Mouse (Mus musculus) liver, embryonic 16.5 days (tissue): ENCODE measurements around the gene Alcam. TPM values are rescaled to one million over a fixed set of nuclear protein-coding genes. Genes with fewer than 3 reads are reported as not detected.

Experiments
- ATAC-seq: fragments of 200-750 bp; cut with Nextera tagmentation; 2 replicates; pipeline ENCODE4 v1.8.0; 2017; ENCODE audit warnings: low read depth, mild to moderate bottlenecking, moderate number of reproducible peaks, moderate library complexity
- H3K27ac ChIP-seq: fragments of 300-500 bp; sonication (generic); 2 replicates; pipeline ENCODE4 v1.5.1; 2014; ENCODE audit warnings: mild to moderate bottlenecking, low read length
- H3K27me3 ChIP-seq: fragments of 300-500 bp; sonication (generic); 2 replicates; pipeline ENCODE4 v1.6.1; 2014; ENCODE audit warnings: low read depth, low read length, mixed read lengths; ENCODE audit not compliant: control insufficient read depth, insufficient read depth
- H3K36me3 ChIP-seq: fragments of 300-500 bp; sonication (generic); 2 replicates; pipeline ENCODE4 v1.6.1; 2014; ENCODE audit warnings: mild to moderate bottlenecking; ENCODE audit not compliant: control insufficient read depth, insufficient read depth
- H3K4me1 ChIP-seq: fragments of 300-500 bp; sonication (generic); 2 replicates; pipeline ENCODE4 v1.6.1; 2014; ENCODE audit warnings: low read depth, low read length, mixed read lengths; ENCODE audit not compliant: control insufficient read depth
- H3K4me2 ChIP-seq: fragments of 300-500 bp; sonication (generic); 2 replicates; pipeline ENCODE4 v1.6.1; 2014; ENCODE audit warnings: low read depth, low read length, mixed read lengths
- H3K4me3 ChIP-seq: fragments of 300-500 bp; sonication (generic); 2 replicates; pipeline ENCODE4 v1.5.1; 2014; ENCODE audit warnings: low read depth, mild to moderate bottlenecking, low read length
- H3K9ac ChIP-seq: fragments of 300-500 bp; sonication (generic); 2 replicates; pipeline ENCODE4 v1.6.1; 2014; ENCODE audit warnings: low read depth, low read length
- H3K9me3 ChIP-seq: fragments of 300-500 bp; sonication (generic); replicated peaks from 2 replicates; pipeline ENCODE4 v1.6.1; 2016; ENCODE audit warnings: low read length; ENCODE audit not compliant: control insufficient read depth
- WGBS: fragments of 180-500 bp; shearing (Covaris S2); extraction: QIAGEN DNeasy Blood & Tissue Kit; methylation state at CpG from one replicate; pipeline ENCODE4 v1.1.7; 2014; ENCODE audit not compliant: insufficient replicate concordance; 5-methylcytosine and 5-hydroxymethylcytosine counted together
- polyA plus RNA-seq: library from polyadenylated mRNA; unstranded; fragments of >200 nt; fragmentation: Nextera tagmentation; extraction: Ambion mirVana; gene quantifications from 2 replicates; pipeline ENCODE4 v1.2.1, GENCODE M21; 2015

Gene Alcam
- polyA plus RNA-seq, 1 experiment from 2014 or later, result 9.8 TPM

DNA sequence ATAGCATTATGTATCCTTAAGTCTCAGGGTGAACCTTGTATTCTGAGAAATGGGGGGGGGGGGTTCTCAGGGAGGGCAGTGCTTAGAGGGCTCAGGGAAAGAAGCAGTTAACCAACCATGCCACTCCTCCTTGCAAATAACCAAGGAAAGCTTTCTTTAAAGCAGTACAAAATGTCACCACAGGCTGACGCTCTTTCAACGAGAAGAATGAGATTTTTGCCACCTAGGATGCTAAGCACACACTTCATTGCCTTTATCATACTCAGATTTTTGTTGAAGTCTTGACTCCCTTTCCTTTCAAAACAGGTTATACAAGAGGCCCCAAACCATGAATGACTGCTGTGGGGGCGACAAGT lies 4.0 kb downstream of the Alcam start:
- H3K9ac ChIP-seq, result no peak overlapping the region
- no peaks in the 10 kb centered on the region for H3K36me3 ChIP-seq
- H3K27ac ChIP-seq, result no peak overlapping the region
- no peaks in the 10 kb centered on the region for H3K9me3 ChIP-seq
- no peaks in the 10 kb centered on the region for H3K4me1 ChIP-seq
- peaks cover 25% of the 10 kb centered on the region for H3K27me3 ChIP-seq
- 14% methylated on average over 3 of the region's 3 CpGs for WGBS
- H3K4me2 ChIP-seq, result peak overlapping the region; percentile 27
- ATAC-seq, result no peak
- peak overlapping the region; percentile 60 for H3K4me3 ChIP-seq

DNA sequence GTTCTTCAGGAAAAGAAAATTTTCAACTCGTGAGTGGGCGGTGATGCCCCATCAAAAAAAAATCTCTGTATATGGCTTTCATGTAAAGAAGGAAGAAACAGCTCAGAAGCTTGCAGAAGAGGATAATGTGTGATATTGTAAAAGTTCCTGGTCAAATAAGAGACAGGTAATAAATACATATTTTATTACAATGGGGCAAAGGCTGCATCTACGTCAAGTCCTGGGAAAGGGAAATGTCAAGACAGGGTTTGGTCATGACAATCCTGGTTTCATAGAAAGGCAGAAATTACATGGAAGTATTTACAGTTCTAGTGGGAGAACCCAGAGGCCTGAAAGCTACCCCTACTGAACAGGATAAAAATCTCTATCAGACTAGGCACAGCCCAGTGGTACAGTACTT lies 7.9 kb downstream of the Alcam start:
- Histone ChIP-seq H3K4me1 (no peaks in the 10 kb centered on the region), H3K9ac (no peak overlapping the region), H3K4me2 (no peak overlapping the region), H3K27ac (no peak overlapping the region), H3K27me3 (peaks cover 2% of the 10 kb centered on the region; the same call in 1 of the 2 replicates), H3K4me3 (no peak overlapping the region), H3K9me3 (no peaks in the 10 kb centered on the region), H3K36me3 (no peaks in the 10 kb centered on the region)
- ATAC-seq, result no peak
- 70% methylated on average over 3 of the region's 3 CpGs for WGBS

DNA sequence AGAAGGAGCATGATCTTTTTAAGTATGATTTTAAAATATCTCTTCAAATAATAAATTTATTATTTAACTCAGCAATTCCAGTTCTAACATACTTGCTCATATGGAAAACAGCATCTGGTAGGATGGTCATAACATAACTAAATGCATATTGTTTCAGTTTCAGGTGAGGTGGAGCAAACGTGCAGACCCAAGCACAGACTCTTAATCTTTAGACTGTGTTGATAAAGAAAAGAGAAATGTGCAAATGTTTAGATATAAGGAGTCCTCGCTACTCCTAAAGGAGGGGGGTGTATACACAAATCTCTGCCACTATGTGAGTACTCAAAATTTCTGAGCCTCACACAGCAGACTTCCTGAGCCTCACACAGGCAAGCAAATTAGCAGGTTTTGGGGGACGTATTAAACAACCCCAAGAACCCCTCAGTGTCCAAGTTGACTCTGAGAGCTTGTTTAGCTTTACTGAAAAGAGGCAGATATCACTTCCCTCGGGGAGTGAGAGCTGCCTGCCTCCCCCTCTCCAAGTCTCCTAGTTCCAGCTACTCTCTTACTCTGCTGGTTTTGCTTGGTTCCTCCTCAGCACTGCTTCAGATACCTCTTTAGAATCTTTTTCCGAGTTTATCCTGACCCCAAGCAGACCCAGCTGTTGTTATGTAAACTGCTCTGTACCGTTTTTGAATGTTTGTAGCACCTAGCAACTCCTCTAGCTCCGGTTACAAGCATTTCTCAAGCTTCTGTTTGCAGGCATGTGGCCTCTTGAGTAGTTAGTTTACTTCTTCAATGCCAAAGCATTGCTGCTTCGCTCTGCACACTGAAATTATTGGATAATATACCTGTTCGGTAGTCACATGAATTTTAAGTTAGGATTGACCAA lies 10.0 kb downstream of the Alcam start:
- H3K4me3 ChIP-seq, result no peak overlapping the region
- WGBS, result 32% methylated on average over 9 of the region's 9 CpGs
- no peaks in the 10 kb centered on the region for H3K9me3 ChIP-seq
- no peak for ATAC-seq
- H3K9ac ChIP-seq, result no peak overlapping the region
- H3K27me3 ChIP-seq, result no peaks in the 10 kb centered on the region
- no peaks in the 10 kb centered on the region for H3K4me1 ChIP-seq
- no peak overlapping the region for H3K27ac ChIP-seq
- no peak overlapping the region for H3K4me2 ChIP-seq
- H3K36me3 ChIP-seq, result no peaks in the 10 kb centered on the region

DNA sequence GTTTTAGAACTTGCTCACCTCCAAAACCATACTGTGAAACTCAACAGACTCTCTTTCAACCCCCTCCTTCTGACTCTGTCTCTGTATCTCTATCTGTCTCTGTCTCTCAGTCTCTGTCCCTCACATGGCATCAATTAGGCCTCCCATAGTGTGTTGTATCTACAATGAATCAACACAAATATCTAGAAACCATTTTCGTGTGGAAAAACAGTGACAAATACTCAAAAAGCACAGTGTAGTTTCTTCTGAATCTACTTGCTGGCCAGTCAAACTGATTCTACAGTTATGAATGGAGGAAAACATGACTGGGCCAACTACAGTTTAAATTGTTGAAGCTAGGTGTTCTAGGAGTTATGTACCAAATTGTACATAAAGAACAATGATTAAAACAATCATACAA lies 10.8 kb downstream of the Alcam start:
- Histone ChIP-seq H3K4me3 (no peak overlapping the region), H3K27me3 (no peaks in the 10 kb centered on the region), H3K36me3 (no peaks in the 10 kb centered on the region), H3K4me1 (no peaks in the 10 kb centered on the region), H3K27ac (no peak overlapping the region), H3K9ac (no peak overlapping the region), H3K4me2 (no peak overlapping the region), H3K9me3 (no peaks in the 10 kb centered on the region)
- WGBS, result 36% methylated on average over 1 of the region's 1 CpGs
- no peak for ATAC-seq

DNA sequence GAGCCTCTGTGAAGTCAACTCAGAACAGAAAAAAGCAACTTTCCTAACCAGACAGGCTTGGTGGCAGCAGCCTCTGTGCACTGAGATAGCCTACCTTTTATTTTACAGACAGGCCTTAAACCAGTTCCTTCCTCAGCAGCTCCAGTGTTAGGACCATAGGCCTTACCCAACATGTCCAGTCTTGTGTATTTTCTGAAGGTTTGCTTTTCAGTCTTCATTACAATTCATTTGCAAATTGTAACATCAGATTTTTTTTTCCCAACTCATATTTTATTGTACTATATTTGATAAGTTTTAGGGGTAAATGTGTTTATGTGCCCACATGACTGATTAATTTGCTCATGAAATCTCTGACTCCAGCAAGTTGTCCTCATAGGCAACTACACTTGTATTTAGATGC lies 14.3 kb downstream of the Alcam start:
- ATAC-seq, result no peak
- H3K27ac ChIP-seq, result no peak overlapping the region
- no peaks in the 10 kb centered on the region for H3K36me3 ChIP-seq
- no peaks in the 10 kb centered on the region for H3K9me3 ChIP-seq
- no peaks in the 10 kb centered on the region for H3K4me1 ChIP-seq
- no peak overlapping the region for H3K4me3 ChIP-seq
- no peaks in the 10 kb centered on the region for H3K27me3 ChIP-seq
- H3K4me2 ChIP-seq, result no peak overlapping the region
- H3K9ac ChIP-seq, result no peak overlapping the region

DNA sequence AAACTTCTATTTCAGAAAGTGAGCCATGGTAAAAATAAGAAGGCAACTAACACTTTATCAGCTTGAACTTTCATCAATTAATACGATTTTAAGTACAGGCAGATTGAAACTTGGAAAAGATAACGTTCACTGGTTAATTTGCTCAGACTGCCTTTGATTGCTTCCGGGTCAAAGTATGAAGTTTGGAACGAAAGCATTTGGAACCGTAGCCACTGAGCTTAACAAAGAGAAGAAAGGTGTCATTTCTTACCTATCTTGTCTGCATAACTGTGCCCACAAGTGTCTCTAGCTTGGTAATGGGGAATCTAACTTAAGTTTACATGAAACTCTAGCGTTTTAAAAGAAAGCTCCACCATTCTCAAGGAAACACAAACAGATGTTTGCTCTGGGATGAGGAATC lies 14.9 kb downstream of the Alcam start:
- Histone ChIP-seq H3K4me2 (no peak overlapping the region; the same call in 1 of the 2 replicates), H3K27me3 (no peaks in the 10 kb centered on the region), H3K9me3 (no peaks in the 10 kb centered on the region), H3K4me3 (no peak overlapping the region), H3K27ac (no peak overlapping the region), H3K4me1 (no peaks in the 10 kb centered on the region), H3K36me3 (no peaks in the 10 kb centered on the region), H3K9ac (no peak overlapping the region)
- ATAC-seq, result no peak
- 48% methylated on average over 6 of the region's 6 CpGs for WGBS

DNA sequence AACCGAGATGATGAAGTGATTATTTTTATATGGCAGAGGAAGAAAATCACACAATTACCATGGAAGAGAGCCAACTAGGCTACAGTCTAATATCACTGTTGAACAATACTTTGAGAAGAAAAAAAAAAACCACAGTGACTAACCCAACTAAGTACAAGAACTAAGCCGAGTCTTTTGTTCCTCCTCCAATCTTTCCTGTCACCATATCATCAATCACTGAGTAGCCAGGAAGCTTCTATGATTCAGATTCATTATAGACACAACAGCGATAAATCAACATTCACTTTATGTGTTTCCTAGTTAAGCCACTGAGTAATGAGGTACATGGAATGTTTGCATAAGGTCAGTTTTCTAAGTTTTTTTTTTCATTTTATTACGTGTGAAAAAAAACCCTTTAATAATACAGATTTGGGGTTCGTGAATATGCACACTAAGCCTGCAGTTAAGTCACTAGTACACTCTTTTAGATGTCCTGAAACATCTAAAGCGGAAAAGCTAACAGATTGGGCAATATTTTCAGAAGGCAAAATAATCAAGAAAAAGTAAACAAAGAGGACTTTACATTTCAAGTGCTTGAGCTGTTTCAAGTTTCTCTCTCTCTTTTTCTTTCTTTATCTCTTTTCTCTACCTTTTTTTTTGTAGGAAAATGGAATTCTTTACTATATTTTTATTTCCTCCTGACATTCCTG lies 15.5 kb downstream of the Alcam start:
- 39% methylated on average over 6 of the region's 6 CpGs for WGBS
- Histone ChIP-seq H3K4me1 (no peaks in the 10 kb centered on the region), H3K4me2 (peak overlapping the region; percentile 4; the same call in 1 of the 2 replicates), H3K9me3 (no peaks in the 10 kb centered on the region), H3K4me3 (no peak overlapping the region), H3K36me3 (no peaks in the 10 kb centered on the region), H3K27me3 (no peaks in the 10 kb centered on the region), H3K27ac (no peak overlapping the region), H3K9ac (no peak overlapping the region)
- ATAC-seq, result no peak

DNA sequence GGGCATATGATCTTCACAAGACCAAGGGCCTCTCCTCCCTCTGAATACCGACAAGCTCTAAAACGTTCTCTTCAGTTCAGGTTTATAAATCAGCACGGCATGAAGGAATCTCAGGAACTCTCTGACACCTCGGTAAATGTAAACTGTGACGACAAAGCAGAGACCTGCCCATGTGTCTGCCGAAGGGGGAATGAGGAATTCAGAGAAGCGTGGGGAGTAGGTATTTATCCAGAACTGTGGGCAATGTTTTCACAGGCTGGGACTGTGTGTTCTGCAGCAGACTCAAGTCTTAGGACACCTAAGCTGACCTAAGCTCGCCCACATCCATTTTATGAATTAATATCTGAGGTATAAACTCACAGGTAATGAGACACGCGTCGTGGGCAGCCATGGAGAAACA lies 20.7 kb downstream of the Alcam start:
- Histone ChIP-seq H3K9ac (no peak overlapping the region), H3K9me3 (no peaks in the 10 kb centered on the region), H3K4me1 (no peaks in the 10 kb centered on the region), H3K36me3 (no peaks in the 10 kb centered on the region), H3K27me3 (no peaks in the 10 kb centered on the region), H3K27ac (no peak overlapping the region), H3K4me2 (no peak overlapping the region), H3K4me3 (no peak overlapping the region)
- 52% methylated on average over 11 of the region's 11 CpGs for WGBS
- ATAC-seq, result no peak

DNA sequence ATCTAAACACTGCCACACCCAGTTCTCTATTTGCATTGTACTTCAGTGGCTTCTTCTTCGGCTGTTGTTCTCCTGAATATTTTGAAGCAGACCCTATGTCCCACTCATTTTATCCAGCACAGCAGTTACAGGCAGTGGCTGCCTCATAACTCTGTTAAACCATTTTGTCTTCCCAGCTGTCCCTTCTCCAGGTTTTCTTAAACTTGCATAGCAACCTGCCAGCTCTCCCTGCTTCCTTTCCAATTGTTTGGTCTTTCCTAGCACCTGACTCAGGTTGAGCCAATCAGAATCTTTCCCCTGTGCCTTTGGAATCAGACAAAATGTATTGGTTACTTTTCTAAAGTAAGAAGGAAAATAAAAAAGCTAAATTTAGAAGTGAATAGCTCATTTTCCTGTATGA lies 21.8 kb downstream of the Alcam start:
- no peak overlapping the region for H3K27ac ChIP-seq
- H3K27me3 ChIP-seq, result no peaks in the 10 kb centered on the region
- 49% methylated on average over 1 of the region's 1 CpGs for WGBS
- H3K36me3 ChIP-seq, result no peaks in the 10 kb centered on the region
- ATAC-seq, result no peak
- no peak overlapping the region for H3K4me2 ChIP-seq
- no peak overlapping the region for H3K4me3 ChIP-seq
- no peak overlapping the region for H3K9ac ChIP-seq
- no peaks in the 10 kb centered on the region for H3K9me3 ChIP-seq
- no peaks in the 10 kb centered on the region for H3K4me1 ChIP-seq
